Mouse (Mus musculus): ENCODE data around the gene Tmem8b. TPM values are rescaled to one million over a fixed set of nuclear protein-coding genes. Genes with fewer than 3 reads are reported as not detected.

Tmem8b gene
- total RNA-seq, 4 experiments from 2014 or later = 66.0 to 71.0 (median 68.4) TPM

- no peak for DNase-seq (ENCODE audit: low spot score in 2 of 2)
These were observed 45.0 kb downstream of the Tmem8b start for GRCm38 (mm10) chr4:43713652-43714219.

GRCm38 (mm10) chr4:43720491-43721228 lies 51.9 kb downstream of the Tmem8b start:
- DNase-seq (ENCODE audit: low spot score in 2 of 2) = no peak

- DNase-seq (ENCODE audit: low spot score in 2 of 2) = no peak
These were observed 53.4 kb downstream of the Tmem8b start for GRCm38 (mm10) chr4:43722191-43722590.

- no peak for DNase-seq (ENCODE audit: low spot score in 2 of 2)
These were observed 56.0 kb downstream of the Tmem8b start for GRCm38 (mm10) chr4:43724764-43725163.

- DNase-seq (ENCODE audit: low spot score in 2 of 2) = no peak
These were observed 57.6 kb downstream of the Tmem8b start for GRCm38 (mm10) chr4:43726228-43726993.

GRCm38 (mm10) chr4:43726995-43727394 lies 58.2 kb downstream of the Tmem8b start, which contains the start of gene Hrct1:
Gene Hrct1, plus strand, starts transcription at chr4:43727188.
- DNase-seq (ENCODE audit: low spot score in 2 of 2) = no peak

- no peak for DNase-seq (ENCODE audit: low spot score in 2 of 2)
These were observed 59.2 kb downstream of the Tmem8b start for GRCm38 (mm10) chr4:43727718-43728575.

- no peak for DNase-seq (ENCODE audit: low spot score in 2 of 2)
These were observed 59.8 kb downstream of the Tmem8b start for GRCm38 (mm10) chr4:43728576-43728954.

- no peak for DNase-seq (ENCODE audit: low spot score in 2 of 2)
These were observed 60.4 kb downstream of the Tmem8b start for GRCm38 (mm10) chr4:43729126-43729525.

- DNase-seq (ENCODE audit: low spot score in 2 of 2) = no peak
These were observed 61.2 kb downstream of the Tmem8b start, which contains the start of gene Spaar for GRCm38 (mm10) chr4:43729794-43730550. Gene Spaar, plus strand, starts transcription at chr4:43730034.

GRCm38 (mm10) chr4:43730750-43731297 lies 62.1 kb downstream of the Tmem8b start:
- DNase-seq (ENCODE audit: low spot score in 2 of 2) = no peak

GRCm38 (mm10) chr4:43732171-43732570 lies 63.4 kb downstream of the Tmem8b start:
- DNase-seq (ENCODE audit: low spot score in 2 of 2) = no peak

GRCm38 (mm10) chr4:43733186-43733585 lies 64.4 kb downstream of the Tmem8b start:
- no peak for DNase-seq (ENCODE audit: low spot score in 2 of 2)

GRCm38 (mm10) chr4:43737144-43737543 lies 68.4 kb downstream of the Tmem8b start:
- no peak for DNase-seq (ENCODE audit: low spot score in 2 of 2)

- no peak for DNase-seq (ENCODE audit: low spot score in 2 of 2)
These were observed 70.4 kb downstream of the Tmem8b start for GRCm38 (mm10) chr4:43738989-43739674.

- no peak for DNase-seq (ENCODE audit: low spot score in 2 of 2)
These were observed 72.8 kb downstream of the Tmem8b start for GRCm38 (mm10) chr4:43741526-43741925.

Data from layer of hippocampus, adult 8-10 months (tissue).